Mouse (Mus musculus): ENCODE data around the gene Gm5741. TPM values are rescaled to one million over a fixed set of nuclear protein-coding genes. Genes with fewer than 3 reads are reported as not detected.
A peak's percentile ranks its signal among the peaks of the same experiment; 100 is the strongest.

Gm5741 gene
- polyA plus RNA-seq, 1 experiment from 2014 or later, result not detected

- no peak for DNase-seq (ENCODE audit: low spot score)
Observed at GRCm38 (mm10) chr8:85074167-85074566, 6.4 kb upstream of the Gm5741 start.

GRCm38 (mm10) chr8:85073041-85073612 lies 5.3 kb upstream of the Gm5741 start:
- DNase-seq (ENCODE audit: low spot score), result no peak

- peak; percentile 11 for DNase-seq (ENCODE audit: low spot score)
Observed at GRCm38 (mm10) chr8:85072364-85072929, 4.7 kb upstream of the Gm5741 start.

- DNase-seq (ENCODE audit: low spot score), result peak; percentile 89
Observed at GRCm38 (mm10) chr8:85071514-85072281, 3.9 kb upstream of the Gm5741 start, which contains the start of gene Dhps. Dhps (plus strand) TSS chr8:85071757.

GRCm38 (mm10) chr8:85071041-85071440 lies 3.3 kb upstream of the Gm5741 start:
- DNase-seq (ENCODE audit: low spot score), result no peak

GRCm38 (mm10) chr8:85067155-85067554 lies 627 bp downstream of the Gm5741 start:
- no peak for DNase-seq (ENCODE audit: low spot score)

- DNase-seq (ENCODE audit: low spot score), result no peak
Observed at GRCm38 (mm10) chr8:85065213-85065612, 2.6 kb downstream of the Gm5741 start.

GRCm38 (mm10) chr8:85062603-85063002 lies 5.2 kb downstream of the Gm5741 start:
- DNase-seq (ENCODE audit: low spot score), result no peak

- peak; percentile 90 for DNase-seq (ENCODE audit: low spot score)
Observed at GRCm38 (mm10) chr8:85059879-85060616, 7.7 kb downstream of the Gm5741 start, which contains the start of gene Fbxw9. Fbxw9 (plus strand) TSS chr8:85060055.

GRCm38 (mm10) chr8:85057367-85057766 lies 10.4 kb downstream of the Gm5741 start:
- no peak for DNase-seq (ENCODE audit: low spot score)

GRCm38 (mm10) chr8:85043619-85044018 lies 24.2 kb downstream of the Gm5741 start:
- no peak for DNase-seq (ENCODE audit: low spot score)

GRCm38 (mm10) chr8:85037681-85038531 lies 29.9 kb downstream of the Gm5741 start:
- DNase-seq (ENCODE audit: low spot score), result peak; percentile 70

GRCm38 (mm10) chr8:85037366-85037680 lies 30.5 kb downstream of the Gm5741 start:
- no peak for DNase-seq (ENCODE audit: low spot score)

GRCm38 (mm10) chr8:85036718-85037365 lies 30.9 kb downstream of the Gm5741 start, which contains the start of gene Tnpo2:
Tnpo2 (plus strand) TSS chr8:85036915.
- peak; percentile 95 for DNase-seq (ENCODE audit: low spot score)

GRCm38 (mm10) chr8:85036381-85036717 lies 31.4 kb downstream of the Gm5741 start:
- no peak for DNase-seq (ENCODE audit: low spot score)

GRCm38 (mm10) chr8:85035728-85036310 lies 32.0 kb downstream of the Gm5741 start:
- DNase-seq (ENCODE audit: low spot score), result peak; percentile 52

GRCm38 (mm10) chr8:85035165-85035727 lies 32.5 kb downstream of the Gm5741 start:
- DNase-seq (ENCODE audit: low spot score), result no peak

GRCm38 (mm10) chr8:85034764-85035163 lies 33.0 kb downstream of the Gm5741 start:
- peak; percentile 92 for DNase-seq (ENCODE audit: low spot score)

GRCm38 (mm10) chr8:85033867-85034266 lies 33.9 kb downstream of the Gm5741 start:
- no peak for DNase-seq (ENCODE audit: low spot score)

Measured in thymus, postnatal 0 days (tissue).